Mouse (Mus musculus) central nervous system, embryonic 14 days (tissue): ENCODE results near the gene 9230102O04Rik. TPM values are rescaled to one million over a fixed set of nuclear protein-coding genes. Genes with fewer than 3 reads are reported as not detected.

Source experiments
- polyA plus RNA-seq: library from polyadenylated mRNA; depleted of rRNA; stranded (reverse); fragments of >200 nt; gene quantifications from 2 replicates; pipeline ENCODE4 v1.2.3, GENCODE M21; 2012; rRNA removed

The 9230102O04Rik gene
- 1.2 and 1.3 TPM in 2 replicates for polyA plus RNA-seq

GRCm38 (mm10) chr2:9888913-9889650, at the start of gene 9230102O04Rik:
9230102O04Rik (minus strand) TSS chr2:9889540.

GRCm38 (mm10) chr2:9889651-9890183, 377 bp upstream of the 9230102O04Rik start, which contains the start of gene Gata3:
Gata3 (minus strand) TSS chr2:9890034.

GRCm38 (mm10) chr2:9881051-9881591, 8.2 kb downstream of the 9230102O04Rik start, which contains the start of gene 4930412O13Rik:
4930412O13Rik (plus strand) TSS chr2:9881252.

Other genes starting within 250 kb of the 9230102O04Rik start
- gene 4930412O13Rik, start 8.3 kb downstream of the 9230102O04Rik start, polyA plus RNA-seq = 2.1 and 3.1 TPM in 2 replicates
- gene Gata3, start 494 bp upstream of the 9230102O04Rik start, polyA plus RNA-seq = 11.0 and 16.9 TPM in 2 replicates
- 8.2 and 8.6 TPM in 2 replicates for gene Taf3, start 159.1 kb upstream of the 9230102O04Rik start, polyA plus RNA-seq
- 365 and 383 TPM in 2 replicates for gene Atp5c1, start 191.0 kb upstream of the 9230102O04Rik start, polyA plus RNA-seq
- gene Kin, start 191.1 kb upstream of the 9230102O04Rik start, polyA plus RNA-seq = 24.0 and 25.1 TPM in 2 replicates
- 2.2 and 2.6 TPM in 2 replicates for gene Itih2, start 241.9 kb upstream of the 9230102O04Rik start, polyA plus RNA-seq